Comparison of ENCODE assay signal across 8 mouse cellular contexts in the genomic region with DNA sequence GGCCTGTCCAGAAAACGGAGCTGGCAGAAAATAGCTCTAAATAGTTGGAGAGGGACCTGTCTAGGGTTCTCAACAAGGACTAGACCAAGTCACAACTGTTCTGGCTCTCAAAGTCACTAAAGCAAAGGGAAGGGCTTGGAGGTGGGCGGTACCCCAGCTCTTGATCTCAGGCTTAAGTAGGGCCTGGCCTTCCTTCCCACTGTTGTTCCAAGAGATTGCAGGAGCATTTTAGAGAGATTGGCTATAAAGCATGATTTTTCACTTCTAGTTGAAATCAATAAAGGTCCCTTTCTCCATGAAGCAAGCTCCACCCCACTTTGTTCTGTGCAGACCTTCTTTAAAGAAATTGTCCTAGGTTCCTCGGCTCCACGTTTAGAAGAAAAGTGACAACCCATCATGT. TPM values are rescaled to one million over a fixed set of nuclear protein-coding genes. Genes with fewer than 3 reads are reported as not detected.
A peak's percentile ranks its signal among the peaks of the same experiment; 100 is the strongest.
DNase-seq lines count a peak whose midpoint lies in the region; ATAC-seq lines count a peak whose summit lies in the region.

No protein-coding gene starts in this region.

- peak overlapping the region; percentile 88 for H3K4me3 ChIP-seq in forebrain, embryonic 10.5 days
- H3K4me3 ChIP-seq in liver, embryonic 13.5 days (replicated peaks) = peak overlapping the region; percentile 88

- peak; percentile 57 for DNase-seq in cerebellum, adult 9-10 months
- DNase-seq in cerebellum, postnatal 4 days (ENCODE audit: low spot score in 2 of 2) = no peak
- peak; percentile 57 for DNase-seq in 3T3-L1 (ENCODE audit: low read depth, low spot score)
- no peak for DNase-seq in forebrain, embryonic 10.5 days (ENCODE audit: extremely low spot score, low spot score)
- DNase-seq in liver, embryonic 13.5 days = no peak
- no peak for DNase-seq in thymus, postnatal 4 days
- DNase-seq in spleen, postnatal 4 days (ENCODE audit: low spot score in 2 of 2) = no peak
- DNase-seq in right cerebral cortex, postnatal 4 days = no peak

- peak overlapping the region; percentile 88 for H3K4me2 ChIP-seq in liver, embryonic 13.5 days

- H3K36me3 ChIP-seq in forebrain, embryonic 10.5 days (replicated peaks) = no peaks in the 10 kb centered on the region
- H3K36me3 ChIP-seq in liver, embryonic 13.5 days = no peaks in the 10 kb centered on the region

- no peak for ATAC-seq in liver, embryonic 13.5 days (ENCODE audit: low read depth)

- 0 out of 2 replicates have a peak, but pooled peaks cover 10% of the 10 kb centered on the region for H3K27me3 ChIP-seq in forebrain, embryonic 10.5 days (ENCODE audit: poor library complexity, severe bottlenecking)
- 0 out of 2 replicates have a peak, but pooled peaks cover 3% of the 10 kb centered on the region for H3K27me3 ChIP-seq in liver, embryonic 13.5 days

- no peaks in the 10 kb centered on the region for H3K9me3 ChIP-seq in forebrain, embryonic 10.5 days
- H3K9me3 ChIP-seq in liver, embryonic 13.5 days (replicated peaks) = no peaks in the 10 kb centered on the region

- H3K4me1 ChIP-seq in forebrain, embryonic 10.5 days = peaks cover 24% of the 10 kb centered on the region
- peaks cover 33% of the 10 kb centered on the region for H3K4me1 ChIP-seq in liver, embryonic 13.5 days (replicated peaks)

- 72% methylated on average over 4 of the region's 4 CpGs for WGBS in forebrain, embryonic 10.5 days
- 53% methylated on average over 4 of the region's 4 CpGs for WGBS in liver, embryonic 13.5 days (ENCODE audit: insufficient replicate concordance)

- peak overlapping the region; percentile 93 for H3K9ac ChIP-seq in liver, embryonic 13.5 days

- peak overlapping the region; percentile 95 for H3K27ac ChIP-seq in forebrain, embryonic 10.5 days
- H3K27ac ChIP-seq in liver, embryonic 13.5 days = peak overlapping the region; percentile 80

RNA-seq across cellular contexts. Expression of gene Pkmyt1, which starts 0.7 kb away (rescaled TPM):
- polyA plus RNA-seq in forebrain, embryonic 10.5 days (2016; fragmentation: Nextera tagmentation; extraction: Ambion mirVana) = 63.3 and 64.5 TPM in 2 replicates
- polyA plus RNA-seq in liver, embryonic 13.5 days (2015; fragmentation: Nextera tagmentation; extraction: Ambion mirVana) = 26.6 and 27.8 TPM in 2 replicates

RNA-seq across cellular contexts. Expression of gene 1520401A03Rik, which starts 2.9 kb away (rescaled TPM):
- polyA plus RNA-seq in forebrain, embryonic 10.5 days (2016; fragmentation: Nextera tagmentation; extraction: Ambion mirVana) = 0.06 TPM in 1 of 2 replicates, not detected in the other
- 0.05 TPM in 1 of 2 replicates, not detected in the other for polyA plus RNA-seq in liver, embryonic 13.5 days (2015; fragmentation: Nextera tagmentation; extraction: Ambion mirVana)

RNA-seq across cellular contexts. Expression of gene Paqr4, which starts 15.2 kb away (rescaled TPM):
- polyA plus RNA-seq in forebrain, embryonic 10.5 days (2016; fragmentation: Nextera tagmentation; extraction: Ambion mirVana) = 21.5 and 23.9 TPM in 2 replicates
- 7.8 and 7.9 TPM in 2 replicates for polyA plus RNA-seq in liver, embryonic 13.5 days (2015; fragmentation: Nextera tagmentation; extraction: Ambion mirVana)

RNA-seq across cellular contexts. Expression of gene Kremen2, which starts 20.2 kb away (rescaled TPM):
- polyA plus RNA-seq in forebrain, embryonic 10.5 days (2016; fragmentation: Nextera tagmentation; extraction: Ambion mirVana) = 1.5 and 2.9 TPM in 2 replicates
- 0.10 and 0.17 TPM in 2 replicates for polyA plus RNA-seq in liver, embryonic 13.5 days (2015; fragmentation: Nextera tagmentation; extraction: Ambion mirVana)

RNA-seq across cellular contexts. Expression of gene Cldn9, which starts 41.7 kb away (rescaled TPM):
- 7.4 and 10.1 TPM in 2 replicates for polyA plus RNA-seq in forebrain, embryonic 10.5 days (2016; fragmentation: Nextera tagmentation; extraction: Ambion mirVana)
- not detected in 2 replicates for polyA plus RNA-seq in liver, embryonic 13.5 days (2015; fragmentation: Nextera tagmentation; extraction: Ambion mirVana)

Comparison
In these comparisons a context has a peak if more than half of its experiments do, and no peak if none do; other contexts are left out.
1. DNase-seq: peak in cerebellum, adult 9-10 months (single experiment) and 3T3-L1 (single experiment); none in cerebellum, postnatal 4 days (0 of 2), forebrain, embryonic 10.5 days (single experiment), liver, embryonic 13.5 days (single experiment), thymus, postnatal 4 days (single experiment), spleen, postnatal 4 days (0 of 2) and right cerebral cortex, postnatal 4 days (single experiment).